Mouse (Mus musculus) myocyte (in vitro differentiated cells): Measurements from ENCODE around the gene Hps4. TPM values are rescaled to one million over a fixed set of nuclear protein-coding genes. Genes with fewer than 3 reads are reported as not detected.

Source experiments
- H3K27me3 ChIP-seq: one replicate; pipeline ENCODE4 v1.6.1; 2011; ENCODE audit not compliant: control insufficient read depth, insufficient read depth, insufficient read length
- H3K36me3 ChIP-seq: one replicate; pipeline ENCODE4 v1.6.1; 2011; ENCODE audit not compliant: control insufficient read depth, insufficient read depth
- H3K4me2 ChIP-seq: one replicate; pipeline ENCODE4 v1.6.1; 2011; ENCODE audit warnings: low read depth, control low read depth
- H3K4me3 ChIP-seq: one replicate; pipeline ENCODE4 v1.5.1; 2011; ENCODE audit warnings: mild to moderate bottlenecking, control low read depth, moderate library complexity
- H3K79me2 ChIP-seq: one replicate; pipeline ENCODE4 v1.6.1; 2011; ENCODE audit not compliant: control insufficient read depth, insufficient read depth
- H3ac ChIP-seq: one replicate; pipeline ENCODE4 v1.6.1; 2011; ENCODE audit not compliant: control insufficient read depth, insufficient read length
- CEBPB ChIP-seq: IDR thresholded peaks from 2 replicates; pipeline ENCODE4 v1.6.1; 2011; ENCODE audit warnings: mild to moderate bottlenecking, moderate library complexity; ENCODE audit not compliant: poor library complexity, insufficient read depth, severe bottlenecking
- E2F4 ChIP-seq: IDR thresholded peaks from one replicate; pipeline ENCODE4 v1.6.1; 2011; ENCODE audit warnings: mild to moderate bottlenecking, control low read depth, moderate library complexity; ENCODE audit not compliant: insufficient read depth
- MAX ChIP-seq: IDR thresholded peaks from one replicate; pipeline ENCODE4 v1.6.1; 2011; ENCODE audit warnings: low read depth, mild to moderate bottlenecking, control low read depth
- MYOD1 ChIP-seq, 3 experiments: IDR thresholded peaks; one replicate each; pipeline ENCODE4 v1.6.1; 2011; ENCODE audit warnings: control low read depth in 2 of 3, low read depth in 2 of 3, mild to moderate bottlenecking in 2 of 3, moderate library complexity in 1 of 3; ENCODE audit not compliant: insufficient read length in 2 of 3, control insufficient read depth in 1 of 3
- MYOG ChIP-seq, 3 experiments: IDR thresholded peaks; one replicate each; pipeline ENCODE4 v1.6.1; 2011; ENCODE audit warnings: control low read depth in 2 of 3, low read depth in 2 of 3, mild to moderate bottlenecking in 2 of 3; ENCODE audit not compliant: insufficient read length in 2 of 3, control insufficient read depth in 1 of 3, insufficient read depth in 1 of 3
- POLR2A ChIP-seq: IDR thresholded peaks from one replicate; pipeline ENCODE4 v1.6.1; 2011; ENCODE audit warnings: low read depth, mild to moderate bottlenecking, control low read depth, moderate library complexity; ENCODE audit not compliant: insufficient read length
- POLR2AphosphoS2 ChIP-seq: IDR thresholded peaks from one replicate; pipeline ENCODE4 v1.6.1; 2011; ENCODE audit warnings: low read depth, control low read depth; ENCODE audit not compliant: insufficient read length
- REST ChIP-seq: IDR thresholded peaks from one replicate; pipeline ENCODE4 v1.6.1; 2011; ENCODE audit warnings: mild to moderate bottlenecking, control low read depth, moderate library complexity; ENCODE audit not compliant: insufficient read depth, insufficient read length
- SRF ChIP-seq: IDR thresholded peaks from one replicate; pipeline ENCODE4 v1.6.1; 2011; ENCODE audit warnings: low read depth; ENCODE audit not compliant: control insufficient read depth, insufficient read length
- TCF12 ChIP-seq: IDR thresholded peaks from one replicate; pipeline ENCODE4 v1.6.1; 2011; ENCODE audit warnings: mild to moderate bottlenecking, control low read depth; ENCODE audit not compliant: poor library complexity, insufficient read depth, severe bottlenecking
- TCF3 ChIP-seq: IDR thresholded peaks from one replicate; pipeline ENCODE4 v1.6.1; 2011; ENCODE audit warnings: low read depth, control low read depth; ENCODE audit not compliant: insufficient read length
- USF1 ChIP-seq: IDR thresholded peaks from one replicate; pipeline ENCODE4 v1.6.1; 2011; ENCODE audit warnings: low read depth, mild to moderate bottlenecking, control low read depth, moderate library complexity
- polyA plus RNA-seq: library from polyadenylated mRNA; unstranded; fragments of >200 nt; fragmentation: generic; extraction: Trizol; gene quantifications from one replicate; pipeline ENCODE4 v1.2.1, GENCODE M21; 2012; ENCODE audit warnings: missing spikeins

Hps4 gene
- polyA plus RNA-seq, 1 experiment, result 19.1 TPM

GRCm38 (mm10) chr5:112296404-112297181, 46.3 kb upstream of the Hps4 start:
- Histone ChIP-seq H3K79me2 (peaks cover 100% of the 10 kb centered on the region), H3K4me2 (peak overlapping the region; percentile 18), H3K36me3 (no peaks in the 10 kb centered on the region), H3K27me3 (no peaks in the 10 kb centered on the region), H3ac (no peak overlapping the region), H3K4me3 (no peak overlapping the region)
- TF ChIP-seq POLR2A (no peak), MAX (no peak), TCF12 (no peak), MYOG (IDR thresholded peaks at IDR 0.05; ENCODE audit: control insufficient read depth in 1 of 3, insufficient read depth in 1 of 3, insufficient read length in 2 of 3, low read depth in 2 of 3) (no peak)

DNA sequence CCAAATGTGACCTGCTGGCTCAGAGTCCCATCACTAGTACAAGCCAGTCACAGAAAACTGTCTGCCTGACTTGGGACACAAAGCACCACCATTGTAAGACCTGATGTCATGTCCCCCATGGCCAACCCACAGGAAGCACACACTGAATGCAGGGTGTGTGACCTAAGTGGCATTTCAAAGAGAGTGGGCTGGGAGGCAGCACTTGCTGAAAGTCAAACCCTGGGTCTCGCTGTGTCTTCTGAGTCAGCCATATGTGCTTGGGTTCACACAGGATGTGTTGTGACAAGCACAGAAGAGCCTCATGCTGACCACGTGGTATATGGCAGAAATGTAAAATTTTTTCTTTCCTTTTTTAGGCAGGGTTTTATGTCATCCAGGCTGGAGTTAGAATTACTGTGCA, 45.6 kb upstream of the Hps4 start:
- no peak overlapping the region for H3K4me2 ChIP-seq
- H3K79me2 ChIP-seq, result peaks cover 100% of the 10 kb centered on the region
- no peak overlapping the region for H3K4me3 ChIP-seq
- H3K27me3 ChIP-seq, result no peaks in the 10 kb centered on the region
- TF ChIP-seq POLR2AphosphoS2 (peak; percentile 10), MYOD1 (IDR thresholded peaks at IDR 0.05; ENCODE audit: control insufficient read depth in 1 of 3, insufficient read length in 2 of 3, low read depth in 2 of 3) (no peak), MYOG (IDR thresholded peaks at IDR 0.05; ENCODE audit: control insufficient read depth in 1 of 3, insufficient read depth in 1 of 3, insufficient read length in 2 of 3, low read depth in 2 of 3) (no peak), USF1 (peak; percentile 32), CEBPB (no peak), E2F4 (no peak), MAX (no peak)
- H3ac ChIP-seq, result no peak overlapping the region
- no peaks in the 10 kb centered on the region for H3K36me3 ChIP-seq

DNA sequence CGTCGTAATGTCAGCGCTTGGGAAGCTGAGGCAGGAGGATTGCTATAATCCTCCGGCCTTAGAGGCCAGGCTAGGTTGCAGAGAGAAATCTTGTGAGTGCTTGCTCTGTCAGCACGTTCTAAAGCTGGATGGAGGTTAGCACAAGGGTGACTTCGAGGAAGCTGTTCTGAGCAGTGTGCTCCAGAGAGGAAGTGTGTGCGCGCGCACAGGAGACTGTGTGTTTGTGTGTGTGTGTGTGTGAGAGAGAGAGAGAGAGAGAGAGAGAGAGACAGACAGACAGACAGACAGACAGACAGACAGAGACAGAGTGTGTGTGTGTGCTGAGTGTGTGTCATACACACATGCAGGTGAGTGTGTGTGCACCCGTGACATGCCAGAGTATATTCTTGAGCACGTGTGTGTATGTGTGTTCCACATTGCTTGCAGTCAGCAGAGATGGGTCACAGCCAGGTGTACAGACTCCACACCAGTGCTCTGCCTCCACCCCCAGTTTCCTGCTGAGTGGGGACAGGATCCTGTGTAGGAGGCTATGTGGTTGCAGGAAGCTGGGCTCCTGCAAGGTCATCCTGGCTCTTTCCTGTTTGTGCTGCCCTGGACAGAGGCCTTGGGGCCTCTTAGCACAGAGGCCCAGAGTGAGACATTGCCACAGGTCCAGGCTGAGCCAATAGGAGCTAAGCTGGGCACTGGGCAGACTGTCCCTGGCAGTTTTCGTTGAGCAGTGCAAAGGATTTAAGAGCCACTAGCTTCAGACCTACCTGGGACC, 44.5 kb upstream of the Hps4 start:
- no peaks in the 10 kb centered on the region for H3K27me3 ChIP-seq
- no peak overlapping the region for H3ac ChIP-seq
- H3K4me2 ChIP-seq, result no peak overlapping the region
- TF ChIP-seq USF1 (no peak), POLR2AphosphoS2 (peak; percentile 46), TCF12 (no peak), E2F4 (no peak), SRF (no peak), TCF3 (no peak), MYOD1 (IDR thresholded peaks at IDR 0.05; ENCODE audit: control insufficient read depth in 1 of 3, insufficient read length in 2 of 3, low read depth in 2 of 3) (no peak), REST (no peak), POLR2A (no peak)
- no peak overlapping the region for H3K4me3 ChIP-seq
- H3K36me3 ChIP-seq, result no peaks in the 10 kb centered on the region
- peaks cover 97% of the 10 kb centered on the region for H3K79me2 ChIP-seq

GRCm38 (mm10) chr5:112299399-112299798, 43.5 kb upstream of the Hps4 start:
- no peak overlapping the region for H3K4me2 ChIP-seq
- no peaks in the 10 kb centered on the region for H3K27me3 ChIP-seq
- H3K36me3 ChIP-seq, result no peaks in the 10 kb centered on the region
- H3K4me3 ChIP-seq, result no peak overlapping the region
- no peak for TF ChIP-seq MYOD1 (IDR thresholded peaks at IDR 0.05; ENCODE audit: control insufficient read depth in 1 of 3, insufficient read length in 2 of 3, low read depth in 2 of 3)
- no peak for TF ChIP-seq MAX
- no peak for TF ChIP-seq E2F4
- no peak for TF ChIP-seq POLR2A
- TF ChIP-seq MYOG (IDR thresholded peaks at IDR 0.05; ENCODE audit: control insufficient read depth in 1 of 3, insufficient read depth in 1 of 3, insufficient read length in 2 of 3, low read depth in 2 of 3), result no peak
- TF ChIP-seq USF1, result no peak
- TF ChIP-seq CEBPB, result no peak
- no peak for TF ChIP-seq POLR2AphosphoS2
- no peak for TF ChIP-seq TCF3
- TF ChIP-seq TCF12, result no peak
- no peak for TF ChIP-seq REST
- no peak for TF ChIP-seq SRF
- H3K79me2 ChIP-seq, result peaks cover 93% of the 10 kb centered on the region
- no peak overlapping the region for H3ac ChIP-seq

GRCm38 (mm10) chr5:112300112-112300511, 42.8 kb upstream of the Hps4 start:
- no peak overlapping the region for H3K4me3 ChIP-seq
- H3ac ChIP-seq, result no peak overlapping the region
- H3K27me3 ChIP-seq, result no peaks in the 10 kb centered on the region
- TF ChIP-seq MYOD1 (IDR thresholded peaks at IDR 0.05; ENCODE audit: control insufficient read depth in 1 of 3, insufficient read length in 2 of 3, low read depth in 2 of 3) (no peak), TCF12 (no peak), REST (no peak), POLR2AphosphoS2 (peak; percentile 58), MYOG (IDR thresholded peaks at IDR 0.05; ENCODE audit: control insufficient read depth in 1 of 3, insufficient read depth in 1 of 3, insufficient read length in 2 of 3, low read depth in 2 of 3) (no peak), CEBPB (no peak)
- no peak overlapping the region for H3K4me2 ChIP-seq
- peaks cover 86% of the 10 kb centered on the region for H3K79me2 ChIP-seq
- H3K36me3 ChIP-seq, result no peaks in the 10 kb centered on the region
